Mouse (Mus musculus) heart, postnatal 0 days (tissue): ENCODE measurements around the gene Atp6v1g2. TPM values are rescaled to one million over a fixed set of nuclear protein-coding genes. Genes with fewer than 3 reads are reported as not detected.

Experiments
- ATAC-seq: fragments of 200-750 bp; cut with Nextera tagmentation; 2 replicates; pipeline ENCODE4 v1.8.0; 2017; ENCODE audit warnings: low read depth, moderate number of reproducible peaks, moderate library complexity; ENCODE audit not compliant: insufficient read depth
- DNase-seq: peaks from one replicate; pipeline ENCODE4 v3.0.0-alpha.2; 2016; ENCODE audit warnings: low spot score
- H3K27ac ChIP-seq: fragments of 300-500 bp; sonication (generic); 2 replicates; pipeline ENCODE4 v1.5.1; 2014; ENCODE audit warnings: low read depth, mild to moderate bottlenecking
- H3K27me3 ChIP-seq: fragments of 300-500 bp; sonication (generic); 2 replicates; pipeline ENCODE4 v1.6.1; 2014; ENCODE audit warnings: low read length, mixed read lengths; ENCODE audit not compliant: control insufficient read depth, insufficient read depth
- H3K36me3 ChIP-seq: fragments of 300-500 bp; sonication (generic); replicated peaks from 2 replicates; pipeline ENCODE4 v1.6.1; 2014; ENCODE audit warnings: low read length, mixed read lengths; ENCODE audit not compliant: control insufficient read depth, insufficient read depth
- H3K4me1 ChIP-seq: fragments of 300-500 bp; sonication (generic); 2 replicates; pipeline ENCODE4 v1.6.1; 2014; ENCODE audit warnings: antibody characterized with exemption; ENCODE audit not compliant: control insufficient read depth, insufficient read depth
- H3K4me2 ChIP-seq: fragments of 300-500 bp; sonication (generic); 2 replicates; pipeline ENCODE4 v1.6.1; 2014; ENCODE audit warnings: low read depth, mild to moderate bottlenecking, low read length, moderate library complexity
- H3K4me3 ChIP-seq: fragments of 300-500 bp; sonication (generic); 2 replicates; pipeline ENCODE4 v1.5.1; 2014; ENCODE audit warnings: low read depth, low read length
- H3K9ac ChIP-seq: fragments of 300-500 bp; sonication (generic); replicated peaks from 2 replicates; pipeline ENCODE4 v1.6.1; 2014; ENCODE audit warnings: low read depth, low read length, mixed read lengths
- H3K9me3 ChIP-seq: fragments of 300-500 bp; sonication (generic); replicated peaks from 2 replicates; pipeline ENCODE4 v1.6.1; 2016; ENCODE audit warnings: low read length; ENCODE audit not compliant: control insufficient read depth
- CTCF ChIP-seq: IDR thresholded peaks from 2 replicates; pipeline ENCODE4 v1.5.1; 2016; ENCODE audit warnings: antibody characterized with exemption, control low read depth, low read depth
- EP300 ChIP-seq: IDR thresholded peaks from 2 replicates; pipeline ENCODE4 v1.6.1; 2016; ENCODE audit warnings: antibody characterized with exemption, low read depth
- WGBS: fragments of 180-500 bp; shearing (Covaris S2); extraction: QIAGEN DNeasy Blood & Tissue Kit; methylation state at CpG from one replicate; pipeline ENCODE4 v1.1.7; 2014; 5-methylcytosine and 5-hydroxymethylcytosine counted together
- polyA plus RNA-seq: library from polyadenylated mRNA; unstranded; fragments of >200 nt; fragmentation: Nextera tagmentation; extraction: Ambion mirVana; gene quantifications from 2 replicates; pipeline ENCODE4 v1.2.1, GENCODE M21; 2015
- total RNA-seq: library from RNA; depleted of rRNA; stranded (reverse); fragments of >200 nt; gene quantifications from 2 replicates; pipeline ENCODE4 v1.2.3, GENCODE M21; 2014; ENCODE audit warnings: low replicate concordance

The Atp6v1g2 gene
- total and polyA plus RNA-seq, 2 experiments from 2014 or later: 3.7 to 10.7 TPM

- peaks cover 53% of the 10 kb centered on the region for H3K27me3 ChIP-seq
- TF ChIP-seq EP300: no peak
- no peak for TF ChIP-seq CTCF
Measured at GRCm38 (mm10) chr17:35194844-35195630, 38.4 kb upstream of the Atp6v1g2 start.

GRCm38 (mm10) chr17:35195631-35196320 lies 37.7 kb upstream of the Atp6v1g2 start:
- H3K27me3 ChIP-seq: peaks cover 60% of the 10 kb centered on the region
- TF ChIP-seq CTCF: peak; percentile 84
- TF ChIP-seq EP300: no peak
- WGBS: under 1% methylated on average over 65 of the region's 66 CpGs
- peak overlapping the region; percentile 66 for H3K4me2 ChIP-seq
- peak overlapping the region; percentile 30; the same call in 1 of the 2 replicates for H3K9ac ChIP-seq
- no peaks in the 10 kb centered on the region for H3K36me3 ChIP-seq
- no peak overlapping the region for H3K27ac ChIP-seq
- DNase-seq (peak; percentile 45), ATAC-seq (peak; percentile 87)
- H3K4me1 ChIP-seq: peaks cover 5% of the 10 kb centered on the region
- H3K9me3 ChIP-seq: no peaks in the 10 kb centered on the region
- peak overlapping the region; percentile 47 for H3K4me3 ChIP-seq

More at GRCm38 (mm10) chr17:35194844-35195630, 38.4 kb upstream of the Atp6v1g2 start:
- Histone ChIP-seq H3K36me3 (no peaks in the 10 kb centered on the region), H3K4me3 (peak overlapping the region; percentile 47), H3K4me1 (peaks cover 5% of the 10 kb centered on the region), H3K9ac (peak overlapping the region; percentile 30; the same call in 1 of the 2 replicates), H3K4me2 (peak overlapping the region; percentile 66), H3K9me3 (no peaks in the 10 kb centered on the region), H3K27ac (peak overlapping the region; percentile 16; the same call in 1 of the 2 replicates)
- 36% methylated on average over 19 of the region's 19 CpGs for WGBS
- ATAC-seq: peak; percentile 9; the same call in 1 of the 2 replicates
- no peak for DNase-seq

GRCm38 (mm10) chr17:35196321-35196641 lies 37.2 kb upstream of the Atp6v1g2 start:
- Histone ChIP-seq H3K9me3 (no peaks in the 10 kb centered on the region), H3K4me2 (peak overlapping the region; percentile 66), H3K36me3 (no peaks in the 10 kb centered on the region), H3K4me3 (peak overlapping the region; percentile 47), H3K27me3 (peaks cover 64% of the 10 kb centered on the region), H3K27ac (no peak overlapping the region), H3K4me1 (peaks cover 5% of the 10 kb centered on the region), H3K9ac (peak overlapping the region; percentile 30; the same call in 1 of the 2 replicates)
- TF ChIP-seq EP300: no peak
- TF ChIP-seq CTCF: no peak
- 30% methylated on average over 9 of the region's 9 CpGs for WGBS
- ATAC-seq: no peak
- DNase-seq: no peak

GRCm38 (mm10) chr17:35197126-35197525 lies 36.3 kb upstream of the Atp6v1g2 start:
- 32% methylated on average over 6 of the region's 6 CpGs for WGBS
- no peak overlapping the region for H3K9ac ChIP-seq
- H3K4me3 ChIP-seq: no peak overlapping the region
- H3K4me2 ChIP-seq: no peak overlapping the region; the same call in 1 of the 2 replicates
- H3K4me1 ChIP-seq: peaks cover 5% of the 10 kb centered on the region
- DNase-seq (no peak), ATAC-seq (no peak)
- H3K27me3 ChIP-seq: peaks cover 67% of the 10 kb centered on the region
- TF ChIP-seq EP300 (no peak), CTCF (no peak)
- no peaks in the 10 kb centered on the region for H3K36me3 ChIP-seq
- H3K9me3 ChIP-seq: no peaks in the 10 kb centered on the region
- no peak overlapping the region for H3K27ac ChIP-seq

GRCm38 (mm10) chr17:35198029-35198428 lies 35.4 kb upstream of the Atp6v1g2 start:
- ATAC-seq (no peak), DNase-seq (no peak)
- peaks cover 75% of the 10 kb centered on the region for H3K27me3 ChIP-seq
- H3K9me3 ChIP-seq: no peaks in the 10 kb centered on the region
- no peak overlapping the region for H3K9ac ChIP-seq
- WGBS: 65% methylated on average over 7 of the region's 7 CpGs
- no peak overlapping the region for H3K4me3 ChIP-seq
- H3K36me3 ChIP-seq: no peaks in the 10 kb centered on the region
- peaks cover 5% of the 10 kb centered on the region for H3K4me1 ChIP-seq
- TF ChIP-seq CTCF: no peak
- TF ChIP-seq EP300: no peak
- H3K27ac ChIP-seq: no peak overlapping the region
- no peak overlapping the region for H3K4me2 ChIP-seq
